Mouse (Mus musculus) stomach, postnatal 0 days (tissue): Measurements from ENCODE around the gene Gda.

Experiments used
- CTCF ChIP-seq: IDR thresholded peaks from 2 replicates; pipeline ENCODE4 v1.5.1; 2016; ENCODE audit warnings: antibody characterized with exemption, low read depth, mild to moderate bottlenecking, moderate library complexity
- EP300 ChIP-seq: optimal IDR thresholded peaks from 2 replicates; pipeline ENCODE3; 2016; ENCODE audit warnings: antibody characterized with exemption

GRCm38 (mm10) chr19:21415377-21415776 lies 57.9 kb downstream of the Gda start:
- TF ChIP-seq CTCF, result no peak
- no peak for TF ChIP-seq EP300
